Mouse (Mus musculus): ENCODE measurements at regions not wholly inside any gene's neighbourhood (a gene's known extent, or its start where the extent isn't known, plus 50 kb on each side); places are given as distances from the start of the nearest gene placed in this dataset.
A peak's percentile ranks its signal among the peaks of the same experiment; 100 is the strongest.
"Not testable (repeated sequence)": the region's sequence is repeated elsewhere in the genome, so short reads cannot be mapped to it uniquely, and the experiment has no call there.

DNA sequence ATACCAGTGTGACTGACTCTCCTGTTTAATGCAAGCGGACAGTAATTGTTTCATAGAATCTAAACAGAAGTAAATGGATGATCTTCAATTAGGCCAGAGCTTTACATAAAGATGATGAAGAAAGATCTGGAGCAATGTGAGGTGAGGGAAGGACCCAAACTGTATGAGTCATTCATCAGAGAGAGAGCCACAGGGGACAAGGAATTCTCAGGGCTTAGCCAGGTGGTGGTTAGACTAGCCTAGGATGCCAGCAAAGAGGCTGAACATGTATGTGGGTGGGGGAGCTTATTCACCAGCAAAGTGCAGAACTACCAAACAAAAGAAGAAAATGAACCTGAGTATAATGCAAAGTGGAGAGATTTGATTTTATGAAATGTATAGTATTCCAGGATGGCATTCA is 134.8 kb upstream of the Fam84a start:
- no peak for ATAC-seq (ENCODE audit: low FRiP score)
- Histone ChIP-seq H3K27me3 (no peaks in the 10 kb centered on the region), H3K4me2 (replicated peaks) (no peak overlapping the region), H3K4me1 (no peaks in the 10 kb centered on the region), H3K9me3 (replicated peaks) (no peaks in the 10 kb centered on the region), H3K9ac (no peak overlapping the region), H3K27ac (no peak overlapping the region), H3K4me3 (no peak overlapping the region), H3K36me3 (no peaks in the 10 kb centered on the region)
- WGBS, result 100% methylated on average over 1 of the region's 1 CpGs

GRCm38 (mm10) chr12:14285870-14286535 is 134.1 kb upstream of the Fam84a start:
- H3K4me3 ChIP-seq, result no peak overlapping the region
- H3K4me1 ChIP-seq, result no peaks in the 10 kb centered on the region
- 91% methylated on average over 2 of the region's 2 CpGs for WGBS
- ATAC-seq (ENCODE audit: low FRiP score), result no peak
- H3K9ac ChIP-seq, result no peak overlapping the region
- no peak overlapping the region for H3K4me2 ChIP-seq (replicated peaks)
- H3K36me3 ChIP-seq, result no peaks in the 10 kb centered on the region
- no peaks in the 10 kb centered on the region for H3K27me3 ChIP-seq
- no peaks in the 10 kb centered on the region for H3K9me3 ChIP-seq (replicated peaks)
- H3K27ac ChIP-seq, result no peak overlapping the region

- no peak overlapping the region for H3K4me3 ChIP-seq
- H3K9me3 ChIP-seq (replicated peaks), result no peaks in the 10 kb centered on the region
- H3K27me3 ChIP-seq, result no peaks in the 10 kb centered on the region
- 34% methylated on average over 4 of the region's 4 CpGs for WGBS
- no peaks in the 10 kb centered on the region for H3K4me1 ChIP-seq
- no peaks in the 10 kb centered on the region for H3K36me3 ChIP-seq
- ATAC-seq (ENCODE audit: low FRiP score), result no peak
- no peak overlapping the region for H3K9ac ChIP-seq
- no peak overlapping the region for H3K27ac ChIP-seq
- no peak overlapping the region for H3K4me2 ChIP-seq (replicated peaks)
These were observed 131.3 kb upstream of the Fam84a start for GRCm38 (mm10) chr12:14283106-14283692.

- no peaks in the 10 kb centered on the region for H3K4me1 ChIP-seq
- no peak overlapping the region for H3K27ac ChIP-seq
- no peak overlapping the region for H3K4me2 ChIP-seq (replicated peaks)
- H3K9ac ChIP-seq, result no peak overlapping the region
- H3K4me3 ChIP-seq, result no peak overlapping the region
- no peaks in the 10 kb centered on the region for H3K27me3 ChIP-seq
- no peaks in the 10 kb centered on the region for H3K36me3 ChIP-seq
- no peaks in the 10 kb centered on the region for H3K9me3 ChIP-seq (replicated peaks)
- ATAC-seq (ENCODE audit: low FRiP score), result no peak
These were observed 123.4 kb upstream of the Fam84a start for GRCm38 (mm10) chr12:14275265-14275664.

DNA sequence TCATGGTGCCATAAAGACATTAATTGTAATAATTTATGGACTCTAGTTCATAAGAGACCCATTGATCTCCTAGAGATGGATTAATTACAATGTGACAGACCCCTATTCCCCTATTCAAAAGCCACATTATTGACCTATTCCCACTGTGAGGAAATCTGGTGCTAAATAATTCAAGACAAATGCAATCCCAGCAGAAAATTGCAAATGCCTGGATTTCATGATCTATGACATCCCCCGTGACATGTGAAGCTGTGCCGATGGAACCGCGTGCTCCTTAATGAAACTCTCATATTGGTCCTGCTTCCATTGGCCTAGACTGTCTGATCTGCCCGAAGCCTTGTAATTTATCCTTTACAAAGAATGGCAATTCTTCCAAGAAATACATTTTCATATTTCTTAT is 122.9 kb upstream of the Fam84a start:
- Histone ChIP-seq H3K4me3 (no peak overlapping the region), H3K4me2 (replicated peaks) (no peak overlapping the region), H3K27me3 (no peaks in the 10 kb centered on the region), H3K36me3 (no peaks in the 10 kb centered on the region), H3K4me1 (no peaks in the 10 kb centered on the region), H3K9me3 (replicated peaks) (no peaks in the 10 kb centered on the region), H3K27ac (no peak overlapping the region), H3K9ac (no peak overlapping the region)
- WGBS, result 62% methylated on average over 5 of the region's 5 CpGs
- ATAC-seq (ENCODE audit: low FRiP score), result peak; percentile 68; the same call in 1 of the 2 replicates

DNA sequence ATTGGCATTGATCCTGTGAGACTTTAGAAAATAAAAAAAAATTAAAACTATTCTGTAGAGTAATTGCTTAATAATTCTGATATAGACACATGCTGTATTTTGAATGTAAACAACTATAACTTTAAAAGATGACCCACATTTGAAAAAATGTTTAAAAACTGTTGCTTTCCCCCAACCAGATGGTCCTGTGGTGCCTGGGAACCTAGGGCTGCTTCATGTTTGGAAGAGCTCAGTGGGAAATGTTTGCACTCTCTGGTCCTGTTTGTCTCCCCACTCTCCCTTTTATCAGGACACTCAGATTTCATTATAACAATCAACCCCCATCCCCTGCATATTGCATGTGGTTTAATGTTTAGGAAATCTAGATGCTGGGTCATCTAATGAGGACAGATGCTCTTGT is 119.4 kb upstream of the Fam84a start:
- Histone ChIP-seq H3K9me3 (replicated peaks) (no peaks in the 10 kb centered on the region), H3K4me3 (no peak overlapping the region), H3K4me2 (replicated peaks) (no peak overlapping the region), H3K27ac (no peak overlapping the region), H3K36me3 (no peaks in the 10 kb centered on the region), H3K27me3 (no peaks in the 10 kb centered on the region), H3K9ac (no peak overlapping the region), H3K4me1 (no peaks in the 10 kb centered on the region)
- no peak for ATAC-seq (ENCODE audit: low FRiP score)

DNA sequence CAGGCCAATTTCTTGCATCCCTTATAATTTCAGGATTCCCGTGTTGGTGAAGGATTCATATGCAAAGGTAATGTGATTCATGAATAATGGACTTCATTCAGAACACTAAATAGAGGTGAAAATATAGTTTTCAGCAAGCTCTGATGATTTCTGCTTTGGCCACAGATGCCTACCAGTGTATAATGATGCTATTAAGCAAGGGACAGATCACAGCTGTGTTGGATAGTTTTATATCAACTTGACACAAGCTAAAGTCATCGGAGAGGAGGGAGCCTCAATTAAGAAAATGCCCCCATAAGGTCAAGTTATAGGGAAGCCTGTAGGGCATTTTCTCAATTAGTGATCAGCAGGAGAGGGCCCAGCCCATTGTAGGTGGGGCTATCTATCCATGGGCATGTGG is 109.2 kb upstream of the Fam84a start:
- WGBS, result 61% methylated on average over 2 of the region's 2 CpGs
- no peaks in the 10 kb centered on the region for H3K9me3 ChIP-seq (replicated peaks)
- peak; percentile 63 for ATAC-seq (ENCODE audit: low FRiP score)
- H3K27ac ChIP-seq, result no peak overlapping the region
- H3K9ac ChIP-seq, result no peak overlapping the region
- H3K36me3 ChIP-seq, result no peaks in the 10 kb centered on the region
- no peaks in the 10 kb centered on the region for H3K4me1 ChIP-seq
- H3K4me2 ChIP-seq (replicated peaks), result no peak overlapping the region
- H3K4me3 ChIP-seq, result no peak overlapping the region
- no peaks in the 10 kb centered on the region for H3K27me3 ChIP-seq

DNA sequence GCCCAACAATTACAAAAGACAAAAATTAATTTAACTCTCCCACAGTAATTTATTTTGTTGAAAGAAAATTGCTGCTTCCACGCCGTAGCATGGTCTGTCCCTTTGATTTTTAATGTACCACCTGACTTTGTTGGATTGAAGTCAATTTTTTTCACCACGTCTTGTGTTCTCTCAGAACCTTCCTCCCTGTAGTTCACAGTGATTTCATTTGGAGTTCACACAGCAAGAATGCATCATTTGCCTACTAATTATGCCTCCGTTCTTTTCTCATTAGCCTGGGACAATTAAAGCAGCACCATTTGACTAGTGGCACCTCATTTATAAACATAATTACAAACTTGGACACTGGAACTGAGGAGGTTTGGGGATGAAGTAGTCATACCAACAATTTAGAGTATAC is 108.4 kb upstream of the Fam84a start:
- no peaks in the 10 kb centered on the region for H3K4me1 ChIP-seq
- whole genome bisulfite sequencing, result 66% methylated on average over 4 of the region's 4 CpGs
- H3K9ac ChIP-seq, result no peak overlapping the region
- peak; percentile 29; the same call in 1 of the 2 replicates for ATAC-seq (ENCODE audit: low FRiP score)
- no peaks in the 10 kb centered on the region for H3K27me3 ChIP-seq
- H3K4me2 ChIP-seq (replicated peaks), result no peak overlapping the region
- no peaks in the 10 kb centered on the region for H3K36me3 ChIP-seq
- H3K9me3 ChIP-seq (replicated peaks), result no peaks in the 10 kb centered on the region
- H3K27ac ChIP-seq, result no peak overlapping the region
- H3K4me3 ChIP-seq, result no peak overlapping the region

GRCm38 (mm10) chr12:14253336-14253735 is 101.5 kb upstream of the Fam84a start:
- WGBS, result 83% methylated on average over 5 of the region's 5 CpGs
- H3K4me2 ChIP-seq (replicated peaks), result no peak overlapping the region
- no peaks in the 10 kb centered on the region for H3K9me3 ChIP-seq (replicated peaks)
- no peaks in the 10 kb centered on the region for H3K4me1 ChIP-seq
- no peak overlapping the region for H3K27ac ChIP-seq
- H3K4me3 ChIP-seq, result no peak overlapping the region
- no peak for ATAC-seq (ENCODE audit: low FRiP score)
- H3K9ac ChIP-seq, result no peak overlapping the region
- H3K36me3 ChIP-seq, result no peaks in the 10 kb centered on the region
- no peaks in the 10 kb centered on the region for H3K27me3 ChIP-seq

DNA sequence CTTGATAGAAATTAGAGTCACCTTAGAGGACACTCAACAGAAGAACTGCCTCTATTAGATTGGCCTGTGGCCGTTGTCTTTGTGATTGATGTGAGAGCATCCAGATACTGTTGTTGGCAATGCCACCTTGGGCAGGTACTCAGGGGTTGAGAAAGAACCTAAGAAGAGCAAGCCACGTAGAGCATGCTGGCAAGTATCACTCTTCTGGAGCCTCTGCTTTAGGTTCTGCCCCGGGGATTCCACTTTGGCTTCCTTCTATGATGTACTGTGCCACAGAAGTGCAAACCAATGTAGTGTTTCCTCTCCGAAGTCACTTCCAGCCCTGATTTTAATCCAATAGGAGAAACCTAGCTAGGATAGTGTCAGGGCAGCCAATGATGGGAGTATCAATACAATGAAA is 98.3 kb upstream of the Fam84a start:
- WGBS, result 84% methylated on average over 4 of the region's 4 CpGs

GRCm38 (mm10) chr12:14242720-14243119 is 90.9 kb upstream of the Fam84a start:
- not testable (repeated sequence) for ATAC-seq (ENCODE audit: low FRiP score); H3K27ac ChIP-seq; H3K4me1 ChIP-seq; H3K36me3 ChIP-seq; H3K4me2 ChIP-seq (replicated peaks); H3K9ac ChIP-seq; H3K4me3 ChIP-seq; H3K27me3 ChIP-seq; H3K9me3 ChIP-seq (replicated peaks)
- WGBS, result 98% methylated on average over 6 of the region's 6 CpGs

More for the DNA sequence above, 98.3 kb upstream of the Fam84a start:
- H3K4me3 ChIP-seq, result no peak overlapping the region
- no peaks in the 10 kb centered on the region for H3K4me1 ChIP-seq
- no peak overlapping the region for H3K4me2 ChIP-seq (replicated peaks)
- H3K9ac ChIP-seq, result no peak overlapping the region
- no peak for ATAC-seq (ENCODE audit: low FRiP score)
- no peak overlapping the region for H3K27ac ChIP-seq
- no peaks in the 10 kb centered on the region for H3K27me3 ChIP-seq
- H3K9me3 ChIP-seq (replicated peaks), result no peaks in the 10 kb centered on the region
- no peaks in the 10 kb centered on the region for H3K36me3 ChIP-seq

GRCm38 (mm10) chr12:14237699-14238098 is 85.8 kb upstream of the Fam84a start:
- H3K4me3 ChIP-seq, result no peak overlapping the region
- H3K27ac ChIP-seq, result no peak overlapping the region
- no peaks in the 10 kb centered on the region for H3K4me1 ChIP-seq
- H3K9me3 ChIP-seq (replicated peaks), result no peaks in the 10 kb centered on the region
- ATAC-seq (ENCODE audit: low FRiP score), result no peak
- H3K36me3 ChIP-seq, result no peaks in the 10 kb centered on the region
- H3K9ac ChIP-seq, result no peak overlapping the region
- H3K4me2 ChIP-seq (replicated peaks), result no peak overlapping the region
- no peaks in the 10 kb centered on the region for H3K27me3 ChIP-seq

DNA sequence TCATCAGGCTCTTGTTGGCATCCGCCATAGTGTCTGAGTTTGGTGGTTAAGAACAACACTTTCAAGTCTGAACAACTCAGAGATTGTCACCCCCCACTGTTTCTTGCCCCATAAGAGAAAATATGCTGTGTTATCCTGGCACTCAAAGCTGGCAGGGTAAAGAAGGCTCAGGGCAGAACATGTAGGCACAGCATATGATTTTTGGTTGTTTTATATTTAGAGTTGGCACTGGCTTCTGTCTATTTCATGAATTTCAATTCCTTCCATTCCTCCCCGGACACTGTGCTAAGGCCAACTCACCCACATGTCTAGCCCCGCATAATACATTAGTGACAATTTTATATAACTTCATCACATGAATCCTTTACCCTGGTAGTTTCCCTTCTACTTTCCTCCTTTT is 83.5 kb upstream of the Fam84a start:
- Histone ChIP-seq H3K27me3 (no peaks in the 10 kb centered on the region), H3K4me1 (no peaks in the 10 kb centered on the region), H3K9me3 (replicated peaks) (no peaks in the 10 kb centered on the region), H3K4me2 (replicated peaks) (no peak overlapping the region), H3K9ac (no peak overlapping the region), H3K4me3 (no peak overlapping the region), H3K27ac (no peak overlapping the region), H3K36me3 (no peaks in the 10 kb centered on the region)
- WGBS, result 92% methylated on average over 3 of the region's 3 CpGs
- no peak for ATAC-seq (ENCODE audit: low FRiP score)
